Mouse (Mus musculus) heart, postnatal 0 days (tissue): ENCODE data around the gene Nedd4.

Experiments used
- CTCF ChIP-seq: IDR thresholded peaks from 2 replicates; pipeline ENCODE4 v1.5.1; 2016; ENCODE audit warnings: antibody characterized with exemption, control low read depth, low read depth
- EP300 ChIP-seq: IDR thresholded peaks from 2 replicates; pipeline ENCODE4 v1.6.1; 2016; ENCODE audit warnings: antibody characterized with exemption, low read depth

GRCm38 (mm10) chr9:72677659-72678058, 15.5 kb downstream of the Nedd4 start:
- TF ChIP-seq CTCF (no peak), EP300 (no peak)
